Mouse (Mus musculus) small intestine, adult 10 weeks (tissue): Measurements from ENCODE around the gene Ccdc160. TPM values are rescaled to one million over a fixed set of nuclear protein-coding genes. Genes with fewer than 3 reads are reported as not detected.

Source experiments
- polyA plus RNA-seq: library from polyadenylated mRNA; stranded (reverse); fragments of 350-450 nt; fragmentation: Illumina TruSeq; extraction: RNeasy Lipid Tissue Mini Kit (QIAGEN cat#74804); gene quantifications from one replicate; pipeline ENCODE4 v1.2.3, GENCODE M21; 2014; ENCODE audit warnings: low replicate concordance

The Ccdc160 gene
- 0.56 TPM for polyA plus RNA-seq

GRCm38 (mm10) chrX:52790980-52791593 is at the start of gene Ccdc160:
Ccdc160 (plus strand) TSS chrX:52791200.

Other genes starting within 250 kb of the Ccdc160 start
- 1.7 TPM for gene Gpc3, start 177.2 kb upstream of the Ccdc160 start, polyA plus RNA-seq
- gene Phf6, start 121.1 kb downstream of the Ccdc160 start, polyA plus RNA-seq = 30.9 TPM
- gene Hprt, start 196.9 kb downstream of the Ccdc160 start, polyA plus RNA-seq = 368 TPM